Mouse (Mus musculus): ENCODE measurements at regions not wholly inside any gene's neighbourhood (a gene's known extent, or its start where the extent isn't known, plus 50 kb on each side); places are given as distances from the start of the nearest gene placed in this dataset.

GRCm38 (mm10) chr9:56547291-56547977 lies 129.0 kb downstream of the Hmg20a start:
- 64% methylated on average over 9 of the region's 9 CpGs for WGBS
- ATAC-seq (replicated peaks; ENCODE audit: low FRiP score), result no peak
- H3K27me3 ChIP-seq, result no peaks in the 10 kb centered on the region
- no peak overlapping the region for H3K4me2 ChIP-seq
- peaks cover 28% of the 10 kb centered on the region for H3K4me1 ChIP-seq
- no peaks in the 10 kb centered on the region for H3K9me3 ChIP-seq (replicated peaks)
- no peak overlapping the region for H3K27ac ChIP-seq
- H3K4me3 ChIP-seq (replicated peaks), result no peak overlapping the region
- no peak overlapping the region for H3K9ac ChIP-seq
- no peaks in the 10 kb centered on the region for H3K36me3 ChIP-seq

- no peaks in the 10 kb centered on the region; the same call in 1 of the 2 replicates for H3K27me3 ChIP-seq
- no peak overlapping the region for H3K27ac ChIP-seq
- no peak overlapping the region for H3K4me2 ChIP-seq
- no peak overlapping the region for H3K4me3 ChIP-seq (replicated peaks)
- 67% methylated on average over 8 of the region's 8 CpGs for WGBS
- ATAC-seq (replicated peaks; ENCODE audit: low FRiP score), result no peak
- H3K9ac ChIP-seq, result no peak overlapping the region
- H3K9me3 ChIP-seq (replicated peaks), result no peaks in the 10 kb centered on the region
- no peaks in the 10 kb centered on the region for H3K36me3 ChIP-seq
- peaks cover 48% of the 10 kb centered on the region for H3K4me1 ChIP-seq
These were observed 131.4 kb downstream of the Hmg20a start for GRCm38 (mm10) chr9:56549774-56550173.

- H3K36me3 ChIP-seq, result no peaks in the 10 kb centered on the region
- H3K9ac ChIP-seq, result no peak overlapping the region
- WGBS, result 56% methylated on average over 4 of the region's 4 CpGs
- H3K4me2 ChIP-seq, result no peak overlapping the region
- no peak overlapping the region for H3K4me3 ChIP-seq (replicated peaks)
- H3K27ac ChIP-seq, result no peak overlapping the region
- no peak for ATAC-seq (replicated peaks; ENCODE audit: low FRiP score)
- no peaks in the 10 kb centered on the region; the same call in 1 of the 2 replicates for H3K27me3 ChIP-seq
- H3K9me3 ChIP-seq (replicated peaks), result no peaks in the 10 kb centered on the region
- peaks cover 46% of the 10 kb centered on the region for H3K4me1 ChIP-seq
These were observed 131.8 kb downstream of the Hmg20a start for GRCm38 (mm10) chr9:56550178-56550577.

- ATAC-seq (replicated peaks; ENCODE audit: low FRiP score), result no peak
- Histone ChIP-seq H3K36me3 (no peaks in the 10 kb centered on the region), H3K4me3 (replicated peaks) (no peak overlapping the region), H3K27ac (0 out of 2 replicates have a peak overlapping the region, but pooled peaks have one; percentile 32), H3K27me3 (peaks cover 11% of the 10 kb centered on the region; the same call in 1 of the 2 replicates), H3K4me2 (no peak overlapping the region), H3K9me3 (replicated peaks) (no peaks in the 10 kb centered on the region), H3K9ac (no peak overlapping the region), H3K4me1 (peaks cover 43% of the 10 kb centered on the region)
- WGBS, result 68% methylated on average over 11 of the region's 11 CpGs
These were observed 133.2 kb downstream of the Hmg20a start for GRCm38 (mm10) chr9:56551376-56552186.

- Histone ChIP-seq H3K4me3 (replicated peaks) (no peak overlapping the region), H3K4me2 (no peak overlapping the region), H3K27me3 (peaks cover 11% of the 10 kb centered on the region), H3K9ac (no peak overlapping the region), H3K4me1 (peaks cover 41% of the 10 kb centered on the region), H3K9me3 (replicated peaks) (no peaks in the 10 kb centered on the region), H3K27ac (peak overlapping the region; percentile 32; the same call in 1 of the 2 replicates), H3K36me3 (no peaks in the 10 kb centered on the region)
- peak; percentile 11; the same call in 1 of the 2 replicates for ATAC-seq (replicated peaks; ENCODE audit: low FRiP score)
- WGBS, result 67% methylated on average over 6 of the region's 6 CpGs
These were observed 133.8 kb downstream of the Hmg20a start for GRCm38 (mm10) chr9:56552187-56552686.

GRCm38 (mm10) chr9:56552766-56553165 lies 134.4 kb downstream of the Hmg20a start:
- Histone ChIP-seq H3K27me3 (peaks cover 16% of the 10 kb centered on the region), H3K9ac (no peak overlapping the region), H3K27ac (peak overlapping the region; percentile 32; the same call in 1 of the 2 replicates), H3K36me3 (no peaks in the 10 kb centered on the region), H3K4me3 (replicated peaks) (no peak overlapping the region), H3K4me1 (peaks cover 36% of the 10 kb centered on the region), H3K4me2 (no peak overlapping the region), H3K9me3 (replicated peaks) (no peaks in the 10 kb centered on the region)
- 12% methylated on average over 1 of the region's 1 CpGs for WGBS
- peak; percentile 70 for ATAC-seq (replicated peaks; ENCODE audit: low FRiP score)

GRCm38 (mm10) chr9:56553626-56554025 lies 135.2 kb downstream of the Hmg20a start:
- H3K36me3 ChIP-seq, result no peaks in the 10 kb centered on the region
- no peaks in the 10 kb centered on the region for H3K9me3 ChIP-seq (replicated peaks)
- H3K9ac ChIP-seq, result no peak overlapping the region
- no peak overlapping the region for H3K4me3 ChIP-seq (replicated peaks)
- WGBS, result 52% methylated on average over 13 of the region's 13 CpGs
- no peak overlapping the region for H3K27ac ChIP-seq
- H3K4me2 ChIP-seq, result no peak overlapping the region
- H3K27me3 ChIP-seq, result peaks cover 18% of the 10 kb centered on the region
- peaks cover 35% of the 10 kb centered on the region for H3K4me1 ChIP-seq
- no peak for ATAC-seq (replicated peaks; ENCODE audit: low FRiP score)

- Histone ChIP-seq H3K4me2 (no peak overlapping the region), H3K4me1 (peaks cover 35% of the 10 kb centered on the region), H3K36me3 (no peaks in the 10 kb centered on the region), H3K27me3 (peaks cover 18% of the 10 kb centered on the region), H3K4me3 (replicated peaks) (no peak overlapping the region), H3K9ac (no peak overlapping the region), H3K9me3 (replicated peaks) (no peaks in the 10 kb centered on the region), H3K27ac (no peak overlapping the region)
- no peak for ATAC-seq (replicated peaks; ENCODE audit: low FRiP score)
- WGBS, result 40% methylated on average over 6 of the region's 6 CpGs
These were observed 135.7 kb downstream of the Hmg20a start for GRCm38 (mm10) chr9:56554096-56554495.

- ATAC-seq (replicated peaks; ENCODE audit: low FRiP score), result peak; percentile 67
- WGBS, result 14% methylated on average over 2 of the region's 2 CpGs
These were observed 141.3 kb downstream of the Hmg20a start for GRCm38 (mm10) chr9:56559618-56560144.

GRCm38 (mm10) chr9:56562440-56562839 lies 144.0 kb downstream of the Hmg20a start:
- no peak overlapping the region for H3K27ac ChIP-seq
- no peak overlapping the region for H3K9ac ChIP-seq
- no peak overlapping the region for H3K4me3 ChIP-seq (replicated peaks)
- H3K27me3 ChIP-seq, result peaks cover 37% of the 10 kb centered on the region
- WGBS, result 58% methylated on average over 7 of the region's 7 CpGs
- H3K9me3 ChIP-seq (replicated peaks), result no peaks in the 10 kb centered on the region
- peaks cover 24% of the 10 kb centered on the region for H3K4me1 ChIP-seq
- ATAC-seq (replicated peaks; ENCODE audit: low FRiP score), result no peak
- no peak overlapping the region for H3K4me2 ChIP-seq
- no peaks in the 10 kb centered on the region for H3K36me3 ChIP-seq

More at GRCm38 (mm10) chr9:56559618-56560144, 141.3 kb downstream of the Hmg20a start:
- no peaks in the 10 kb centered on the region for H3K36me3 ChIP-seq
- no peaks in the 10 kb centered on the region for H3K9me3 ChIP-seq (replicated peaks)
- H3K9ac ChIP-seq, result no peak overlapping the region
- peaks cover 24% of the 10 kb centered on the region for H3K4me1 ChIP-seq
- no peak overlapping the region for H3K27ac ChIP-seq
- H3K4me2 ChIP-seq, result no peak overlapping the region
- H3K4me3 ChIP-seq (replicated peaks), result no peak overlapping the region
- peaks cover 43% of the 10 kb centered on the region for H3K27me3 ChIP-seq

- Histone ChIP-seq H3K4me3 (replicated peaks) (no peak overlapping the region), H3K27me3 (peaks cover 32% of the 10 kb centered on the region), H3K4me2 (no peak overlapping the region), H3K36me3 (no peaks in the 10 kb centered on the region), H3K9me3 (replicated peaks) (no peaks in the 10 kb centered on the region), H3K27ac (no peak overlapping the region), H3K9ac (no peak overlapping the region), H3K4me1 (peaks cover 23% of the 10 kb centered on the region)
- ATAC-seq (replicated peaks; ENCODE audit: low FRiP score), result no peak
- 17% methylated on average over 11 of the region's 11 CpGs for WGBS
These were observed 145.8 kb downstream of the Hmg20a start for GRCm38 (mm10) chr9:56564048-56564737.
